Mouse (Mus musculus): ENCODE results near the gene Prdm9. TPM values are rescaled to one million over a fixed set of nuclear protein-coding genes. Genes with fewer than 3 reads are reported as not detected.
"Not testable (repeated sequence)": the region's sequence is repeated elsewhere in the genome, so short reads cannot be mapped to it uniquely, and the experiment has no call there.

The Prdm9 gene
- polyA plus RNA-seq, 1 experiment from 2014 or later, result 0.46 TPM

DNA sequence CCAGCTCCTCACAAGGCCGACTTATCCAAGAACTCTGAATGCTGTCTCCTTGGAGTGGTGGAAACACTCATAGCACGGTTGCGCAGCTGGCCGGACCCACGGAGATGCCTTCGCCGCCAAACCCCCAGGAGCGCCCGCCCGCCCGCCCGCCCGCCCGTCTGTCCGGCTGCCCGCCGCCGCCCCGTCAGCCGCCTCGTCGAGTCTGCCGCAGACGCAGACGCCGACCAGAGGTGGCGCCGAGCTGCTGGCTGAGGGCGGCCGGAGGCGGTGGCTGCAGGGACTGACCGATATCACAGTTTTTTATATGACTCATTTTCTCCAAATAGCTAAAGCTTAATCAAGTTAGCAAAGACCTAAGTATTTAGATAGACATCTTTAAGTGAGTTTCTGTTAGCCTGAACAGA lies 13.1 kb upstream of the Prdm9 start:
- H3K36me3 ChIP-seq (ENCODE audit: control insufficient read depth, insufficient read depth, low read length), result no peaks in the 10 kb centered on the region
- peak overlapping the region; percentile 55 for H3K4me2 ChIP-seq (ENCODE audit: low read depth, low read length)
- no peak overlapping the region for H3K27ac ChIP-seq (replicated peaks; ENCODE audit: low read depth, low read length)
- DNase-seq (ENCODE audit: low spot score) (peak; percentile 13), ATAC-seq (ENCODE audit: low read depth) (peak; percentile 44; the same call in 1 of the 2 replicates)
- under 1% methylated on average over 25 of the region's 32 CpGs for WGBS
- no peak overlapping the region; the same call in 1 of the 2 replicates for H3K9ac ChIP-seq (ENCODE audit: low read depth, low read length)
- peaks cover 7% of the 10 kb centered on the region; the same call in 1 of the 2 replicates for H3K27me3 ChIP-seq (replicated peaks; ENCODE audit: control insufficient read depth, insufficient read depth, low read length)
- no peaks in the 10 kb centered on the region for H3K9me3 ChIP-seq (ENCODE audit: control insufficient read depth, low read length)
- peak overlapping the region; percentile 36 for H3K4me3 ChIP-seq (ENCODE audit: low read depth, low read length)
- no peaks in the 10 kb centered on the region for H3K4me1 ChIP-seq (ENCODE audit: control insufficient read depth, insufficient read depth, low read length)

DNA sequence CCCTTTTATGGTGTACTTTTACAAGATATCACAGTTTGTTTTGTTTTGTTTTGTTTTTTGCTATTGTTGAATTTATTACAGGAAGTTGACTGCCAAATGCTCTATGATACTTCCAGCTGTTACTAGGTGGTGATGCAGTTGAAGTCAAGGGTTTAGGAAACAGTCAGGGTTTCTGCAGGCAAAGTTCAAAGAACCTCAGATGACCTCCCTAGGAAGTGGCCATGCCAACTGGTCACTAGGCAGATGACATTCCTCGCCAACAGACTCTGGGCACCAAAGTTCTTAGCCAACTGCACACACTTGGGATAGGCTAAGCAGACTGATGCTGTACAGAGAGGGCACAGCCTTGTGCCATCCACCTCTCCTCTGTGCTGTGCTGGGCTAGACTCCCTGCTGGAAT lies 10.9 kb upstream of the Prdm9 start:
- DNase-seq (ENCODE audit: low spot score), result no peak
- Histone ChIP-seq H3K4me2 (ENCODE audit: low read depth, low read length) (no peak overlapping the region), H3K27ac (replicated peaks; ENCODE audit: low read depth, low read length) (no peak overlapping the region), H3K9ac (ENCODE audit: low read depth, low read length) (no peak overlapping the region), H3K4me3 (ENCODE audit: low read depth, low read length) (no peak overlapping the region), H3K4me1 (ENCODE audit: control insufficient read depth, insufficient read depth, low read length) (no peaks in the 10 kb centered on the region), H3K9me3 (ENCODE audit: control insufficient read depth, low read length) (no peaks in the 10 kb centered on the region), H3K27me3 (replicated peaks; ENCODE audit: control insufficient read depth, insufficient read depth, low read length) (peaks cover 7% of the 10 kb centered on the region; the same call in 1 of the 2 replicates), H3K36me3 (ENCODE audit: control insufficient read depth, insufficient read depth, low read length) (no peaks in the 10 kb centered on the region)
- ATAC-seq (ENCODE audit: low read depth), result no peak
- 78% methylated on average over 1 of the region's 1 CpGs for WGBS

GRCm38 (mm10) chr17:15566908-15567307 lies 2.8 kb upstream of the Prdm9 start:
- Histone ChIP-seq H3K4me3 (ENCODE audit: low read depth, low read length) (no peak overlapping the region), H3K4me2 (ENCODE audit: low read depth, low read length) (no peak overlapping the region), H3K27me3 (replicated peaks; ENCODE audit: control insufficient read depth, insufficient read depth, low read length) (no peaks in the 10 kb centered on the region), H3K9ac (ENCODE audit: low read depth, low read length) (no peak overlapping the region), H3K36me3 (ENCODE audit: control insufficient read depth, insufficient read depth, low read length) (no peaks in the 10 kb centered on the region), H3K4me1 (ENCODE audit: control insufficient read depth, insufficient read depth, low read length) (peaks cover 5% of the 10 kb centered on the region; the same call in 1 of the 2 replicates), H3K9me3 (ENCODE audit: control insufficient read depth, low read length) (no peaks in the 10 kb centered on the region), H3K27ac (replicated peaks; ENCODE audit: low read depth, low read length) (no peak overlapping the region)
- 73% methylated on average over 5 of the region's 5 CpGs for WGBS
- no peak for DNase-seq (ENCODE audit: low spot score)
- no peak for ATAC-seq (ENCODE audit: low read depth)

DNA sequence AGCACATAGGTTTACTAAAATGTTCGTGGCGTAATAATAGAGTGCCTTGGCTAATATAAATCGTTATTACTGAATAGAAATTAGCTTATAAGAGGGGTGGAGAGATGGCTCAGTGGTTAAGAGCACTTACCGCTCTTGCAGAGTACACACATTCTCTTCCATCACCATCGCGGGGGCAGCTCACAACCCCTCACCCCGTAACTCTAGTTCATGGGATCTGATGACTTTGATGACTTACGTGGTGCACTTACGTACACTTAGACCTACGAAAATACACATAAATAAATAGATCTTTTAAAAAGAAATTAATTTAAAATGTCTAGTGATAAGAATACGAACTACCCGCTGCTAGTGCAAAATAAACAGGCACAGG lies 760 bp upstream of the Prdm9 start:
- ATAC-seq (ENCODE audit: low read depth), result no peak
- no peaks in the 10 kb centered on the region for H3K27me3 ChIP-seq (replicated peaks; ENCODE audit: control insufficient read depth, insufficient read depth, low read length)
- peak overlapping the region; percentile 95 for H3K4me2 ChIP-seq (ENCODE audit: low read depth, low read length)
- H3K4me3 ChIP-seq (ENCODE audit: low read depth, low read length), result peak overlapping the region; percentile 69
- no peak overlapping the region; the same call in none of the 2 replicates for H3K9ac ChIP-seq (ENCODE audit: low read depth, low read length)
- 50% methylated on average over 12 of the region's 12 CpGs for WGBS
- DNase-seq (ENCODE audit: low spot score), result no peak
- no peaks in the 10 kb centered on the region for H3K36me3 ChIP-seq (ENCODE audit: control insufficient read depth, insufficient read depth, low read length)
- H3K4me1 ChIP-seq (ENCODE audit: control insufficient read depth, insufficient read depth, low read length), result peaks cover 5% of the 10 kb centered on the region; the same call in 1 of the 2 replicates
- no peak overlapping the region; the same call in 1 of the 2 replicates for H3K27ac ChIP-seq (replicated peaks; ENCODE audit: low read depth, low read length)
- H3K9me3 ChIP-seq (ENCODE audit: control insufficient read depth, low read length), result no peaks in the 10 kb centered on the region

GRCm38 (mm10) chr17:15559946-15560345 lies 4.2 kb downstream of the Prdm9 start:
- Histone ChIP-seq H3K27ac (replicated peaks; ENCODE audit: low read depth, low read length) (no peak overlapping the region), H3K27me3 (replicated peaks; ENCODE audit: control insufficient read depth, insufficient read depth, low read length) (no peaks in the 10 kb centered on the region), H3K4me3 (ENCODE audit: low read depth, low read length) (no peak overlapping the region), H3K9me3 (ENCODE audit: control insufficient read depth, low read length) (no peaks in the 10 kb centered on the region), H3K4me2 (ENCODE audit: low read depth, low read length) (no peak overlapping the region), H3K4me1 (ENCODE audit: control insufficient read depth, insufficient read depth, low read length) (peaks cover 5% of the 10 kb centered on the region; the same call in 1 of the 2 replicates), H3K36me3 (ENCODE audit: control insufficient read depth, insufficient read depth, low read length) (no peaks in the 10 kb centered on the region), H3K9ac (ENCODE audit: low read depth, low read length) (no peak overlapping the region)
- no peak for ATAC-seq (ENCODE audit: low read depth)
- WGBS, result 91% methylated on average over 2 of the region's 2 CpGs
- DNase-seq (ENCODE audit: low spot score), result no peak

- no peak overlapping the region for H3K4me2 ChIP-seq (ENCODE audit: low read depth, low read length)
- no peaks in the 10 kb centered on the region for H3K4me1 ChIP-seq (ENCODE audit: control insufficient read depth, insufficient read depth, low read length)
- WGBS, result 47% methylated on average over 1 of the region's 1 CpGs
- no peak overlapping the region for H3K27ac ChIP-seq (replicated peaks; ENCODE audit: low read depth, low read length)
- no peaks in the 10 kb centered on the region for H3K27me3 ChIP-seq (replicated peaks; ENCODE audit: control insufficient read depth, insufficient read depth, low read length)
- ATAC-seq (ENCODE audit: low read depth) (no peak), DNase-seq (ENCODE audit: low spot score) (no peak)
- H3K9ac ChIP-seq (ENCODE audit: low read depth, low read length), result no peak overlapping the region
- peaks cover 6% of the 10 kb centered on the region; the same call in 1 of the 2 replicates for H3K9me3 ChIP-seq (ENCODE audit: control insufficient read depth, low read length)
- no peak overlapping the region for H3K4me3 ChIP-seq (ENCODE audit: low read depth, low read length)
- no peaks in the 10 kb centered on the region for H3K36me3 ChIP-seq (ENCODE audit: control insufficient read depth, insufficient read depth, low read length)
These were observed 14.4 kb downstream of the Prdm9 start for GRCm38 (mm10) chr17:15549713-15550112.

- Histone ChIP-seq H3K4me2 (ENCODE audit: low read depth, low read length) (no peak overlapping the region), H3K36me3 (ENCODE audit: control insufficient read depth, insufficient read depth, low read length) (no peaks in the 10 kb centered on the region), H3K9ac (ENCODE audit: low read depth, low read length) (no peak overlapping the region), H3K4me1 (ENCODE audit: control insufficient read depth, insufficient read depth, low read length) (no peaks in the 10 kb centered on the region), H3K4me3 (ENCODE audit: low read depth, low read length) (no peak overlapping the region), H3K27me3 (replicated peaks; ENCODE audit: control insufficient read depth, insufficient read depth, low read length) (no peaks in the 10 kb centered on the region), H3K27ac (replicated peaks; ENCODE audit: low read depth, low read length) (no peak overlapping the region), H3K9me3 (ENCODE audit: control insufficient read depth, low read length) (peaks cover 16% of the 10 kb centered on the region; the same call in 1 of the 2 replicates)
- DNase-seq (ENCODE audit: low spot score) (no peak), ATAC-seq (ENCODE audit: low read depth) (no peak)
- WGBS, result 65% methylated on average over 4 of the region's 4 CpGs
These were observed 17.7 kb downstream of the Prdm9 start for GRCm38 (mm10) chr17:15546440-15546839.

DNA sequence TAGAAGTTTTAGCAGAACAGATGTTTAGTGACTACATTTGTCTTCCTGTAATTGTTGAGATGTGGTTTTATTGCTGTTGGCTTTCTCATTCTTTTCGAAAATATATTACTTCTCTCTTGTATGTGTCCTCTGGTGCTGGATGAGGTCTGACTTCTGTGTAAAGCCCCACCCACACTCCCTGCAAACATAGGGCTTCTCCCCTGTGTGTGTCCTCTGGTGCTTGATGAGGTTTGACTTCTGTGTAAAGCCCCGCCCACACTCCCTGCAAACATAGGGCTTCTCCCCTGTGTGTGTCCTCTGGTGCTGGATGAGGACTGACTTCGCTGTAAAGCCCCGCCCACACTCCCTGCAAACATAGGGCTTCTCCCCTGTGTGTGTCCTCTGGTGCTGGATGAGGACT lies 20.3 kb downstream of the Prdm9 start:
- ATAC-seq (ENCODE audit: low read depth); H3K4me2 ChIP-seq (ENCODE audit: low read depth, low read length); DNase-seq (ENCODE audit: low spot score); H3K27ac ChIP-seq (replicated peaks; ENCODE audit: low read depth, low read length); H3K27me3 ChIP-seq (replicated peaks; ENCODE audit: control insufficient read depth, insufficient read depth, low read length); H3K36me3 ChIP-seq (ENCODE audit: control insufficient read depth, insufficient read depth, low read length); H3K4me1 ChIP-seq (ENCODE audit: control insufficient read depth, insufficient read depth, low read length); H3K9ac ChIP-seq (ENCODE audit: low read depth, low read length); H3K4me3 ChIP-seq (ENCODE audit: low read depth, low read length): not testable (repeated sequence)
- WGBS, result 77% methylated on average over 2 of the region's 4 CpGs
- H3K9me3 ChIP-seq (ENCODE audit: control insufficient read depth, low read length), result peaks cover 16% of the 10 kb centered on the region; the same call in 1 of the 2 replicates

DNA sequence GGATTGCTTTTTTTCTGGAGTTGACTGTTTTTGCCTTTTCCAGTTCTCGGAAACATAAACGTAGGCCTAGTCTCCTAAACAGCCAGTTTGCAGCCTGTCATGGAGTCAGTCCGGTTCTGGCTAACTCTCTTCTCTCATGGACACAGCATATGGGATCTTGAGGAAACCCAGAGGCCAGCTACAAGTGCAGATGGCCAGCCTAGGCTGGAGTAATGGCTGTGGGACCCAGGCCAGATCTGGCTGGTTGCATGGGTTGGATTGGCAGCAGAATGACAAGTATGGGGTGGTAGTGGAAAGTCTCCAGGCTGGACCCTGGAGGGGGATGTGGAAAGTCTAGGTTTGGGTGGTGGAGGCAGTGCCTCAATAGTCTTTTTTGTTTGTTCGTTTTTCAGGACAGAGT lies 23.8 kb downstream of the Prdm9 start:
- no peak overlapping the region for H3K27ac ChIP-seq (replicated peaks; ENCODE audit: low read depth, low read length)
- no peak overlapping the region for H3K9ac ChIP-seq (ENCODE audit: low read depth, low read length)
- no peaks in the 10 kb centered on the region for H3K36me3 ChIP-seq (ENCODE audit: control insufficient read depth, insufficient read depth, low read length)
- peaks cover 15% of the 10 kb centered on the region; the same call in 1 of the 2 replicates for H3K9me3 ChIP-seq (ENCODE audit: control insufficient read depth, low read length)
- DNase-seq (ENCODE audit: low spot score) (no peak), ATAC-seq (ENCODE audit: low read depth) (no peak)
- H3K4me3 ChIP-seq (ENCODE audit: low read depth, low read length), result no peak overlapping the region
- no peaks in the 10 kb centered on the region for H3K4me1 ChIP-seq (ENCODE audit: control insufficient read depth, insufficient read depth, low read length)
- no peak overlapping the region for H3K4me2 ChIP-seq (ENCODE audit: low read depth, low read length)
- WGBS, result 63% methylated on average over 4 of the region's 4 CpGs
- H3K27me3 ChIP-seq (replicated peaks; ENCODE audit: control insufficient read depth, insufficient read depth, low read length), result peaks cover 16% of the 10 kb centered on the region
